Mouse (Mus musculus): ENCODE measurements at regions not wholly inside any gene's neighbourhood (a gene's known extent, or its start where the extent isn't known, plus 50 kb on each side); places are given as distances from the start of the nearest gene placed in this dataset.

DNA sequence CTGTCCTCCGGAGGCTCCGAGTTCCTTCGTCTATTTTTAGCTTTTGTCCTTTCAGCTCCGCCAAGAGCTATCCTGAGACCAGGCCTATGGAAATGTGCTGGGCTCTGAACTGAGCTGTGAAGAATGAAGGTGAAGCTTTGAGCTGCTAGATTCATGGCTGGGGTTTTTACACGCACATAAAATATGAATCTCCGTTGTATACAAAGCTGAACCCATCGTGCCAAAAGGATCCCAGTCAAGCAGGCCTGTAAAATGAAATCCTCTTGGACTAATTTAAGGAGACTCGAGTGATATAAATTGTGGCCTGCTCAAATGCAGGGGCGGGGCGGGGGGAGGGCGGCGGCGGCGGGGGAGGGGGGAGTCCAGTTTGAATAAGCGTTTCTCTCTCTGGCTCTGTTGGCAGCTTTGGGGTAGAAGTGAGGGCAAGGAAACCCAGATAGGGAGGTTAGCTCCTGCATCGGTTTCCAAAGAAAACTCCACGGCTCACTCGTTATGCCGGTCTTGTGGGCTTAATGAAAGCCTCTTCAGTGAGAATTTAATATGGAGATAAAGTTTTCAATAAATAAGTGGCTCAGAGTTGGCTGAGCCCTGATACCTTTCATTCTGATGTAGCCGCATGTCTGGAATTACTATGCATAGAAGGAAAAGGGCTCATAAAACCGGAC lies 277.1 kb upstream of the Pbx1 start:
- TF ChIP-seq CTCF (IDR thresholded peaks at IDR 0.05) (no peak), POLR2A (IDR thresholded peaks at IDR 0.05; ENCODE audit: insufficient read depth, low read depth, low read length) (no peak), EP300 (IDR thresholded peaks at IDR 0.05; ENCODE audit: insufficient read depth, low read depth, low read length) (no peak)
